Mouse (Mus musculus) lung, adult 2 months (tissue): ENCODE measurements around the gene Gm2163.
"Not testable (repeated sequence)": the region's sequence is repeated elsewhere in the genome, so short reads cannot be mapped to it uniquely, and the experiment has no call there.

Experiments
- CTCF ChIP-seq: fragments of 200-500 bp; IDR thresholded peaks from 2 replicates; pipeline ENCODE4 v1.5.1; 2011; ENCODE audit warnings: mild to moderate bottlenecking, low read length, control low read depth; ENCODE audit not compliant: insufficient read depth
- POLR2A ChIP-seq: fragments of 200-500 bp; IDR thresholded peaks from 2 replicates; pipeline ENCODE4 v1.6.1; 2011; ENCODE audit warnings: low read depth, mild to moderate bottlenecking, control low read depth, low read length, borderline replicate concordance; ENCODE audit errors: extremely low read depth

- TF ChIP-seq CTCF, POLR2A: not testable (repeated sequence)
Measured at GRCm38 (mm10) chr4:42528075-42528474, 61.5 kb downstream of the Gm2163 start, which contains the start of gene Fam205a2.
